Mouse (Mus musculus): ENCODE measurements around the gene Slc35c2.

Slc35c2 gene

GRCm38 (mm10) chr2:165297429-165297828 lies 9.8 kb upstream of the Slc35c2 start:
- no peak for TF ChIP-seq GATA4 (IDR thresholded peaks at IDR 0.05; ENCODE audit: insufficient replicate concordance, low read length)

GRCm38 (mm10) chr2:165296571-165296970 lies 8.9 kb upstream of the Slc35c2 start:
- no peak for TF ChIP-seq GATA4 (IDR thresholded peaks at IDR 0.05; ENCODE audit: insufficient replicate concordance, low read length)

- no peak for TF ChIP-seq GATA4 (IDR thresholded peaks at IDR 0.05; ENCODE audit: insufficient replicate concordance, low read length)
These were observed 804 bp upstream of the Slc35c2 start for GRCm38 (mm10) chr2:165288315-165289031.

- no peak for TF ChIP-seq GATA4 (IDR thresholded peaks at IDR 0.05; ENCODE audit: insufficient replicate concordance, low read length)
These were observed 1.1 kb downstream of the Slc35c2 start for GRCm38 (mm10) chr2:165286361-165287201.

GRCm38 (mm10) chr2:165285621-165286020 lies 2.0 kb downstream of the Slc35c2 start:
- no peak for TF ChIP-seq GATA4 (IDR thresholded peaks at IDR 0.05; ENCODE audit: insufficient replicate concordance, low read length)

GRCm38 (mm10) chr2:165285034-165285433 lies 2.6 kb downstream of the Slc35c2 start:
- no peak for TF ChIP-seq GATA4 (IDR thresholded peaks at IDR 0.05; ENCODE audit: insufficient replicate concordance, low read length)

DNA sequence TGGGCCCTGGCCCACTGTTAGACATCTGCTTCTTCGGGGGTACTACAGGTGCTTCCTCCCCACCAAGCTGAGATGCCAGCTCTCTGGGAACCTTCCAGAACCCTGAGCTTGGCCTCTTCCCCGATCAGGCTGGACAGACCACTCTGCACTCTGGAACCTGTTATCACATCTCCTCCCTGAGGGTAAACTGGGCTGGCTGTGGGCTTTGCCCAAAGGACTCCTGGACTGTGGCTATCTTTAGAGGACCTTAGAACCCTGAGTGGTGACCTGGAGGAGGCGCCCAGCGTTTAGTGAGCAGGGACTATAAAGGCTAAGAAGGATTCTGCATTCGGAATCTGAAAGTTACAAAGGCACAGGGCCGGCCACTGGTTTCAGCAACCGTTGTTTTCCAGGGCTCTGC lies 3.3 kb downstream of the Slc35c2 start:
- no peak for TF ChIP-seq GATA4 (IDR thresholded peaks at IDR 0.05; ENCODE audit: insufficient replicate concordance, low read length)

- TF ChIP-seq GATA4 (IDR thresholded peaks at IDR 0.05; ENCODE audit: insufficient replicate concordance, low read length) = no peak
These were observed 4.0 kb downstream of the Slc35c2 start for GRCm38 (mm10) chr2:165283644-165284043.

- no peak for TF ChIP-seq GATA4 (IDR thresholded peaks at IDR 0.05; ENCODE audit: insufficient replicate concordance, low read length)
These were observed 5.8 kb downstream of the Slc35c2 start for GRCm38 (mm10) chr2:165281779-165282311.

DNA sequence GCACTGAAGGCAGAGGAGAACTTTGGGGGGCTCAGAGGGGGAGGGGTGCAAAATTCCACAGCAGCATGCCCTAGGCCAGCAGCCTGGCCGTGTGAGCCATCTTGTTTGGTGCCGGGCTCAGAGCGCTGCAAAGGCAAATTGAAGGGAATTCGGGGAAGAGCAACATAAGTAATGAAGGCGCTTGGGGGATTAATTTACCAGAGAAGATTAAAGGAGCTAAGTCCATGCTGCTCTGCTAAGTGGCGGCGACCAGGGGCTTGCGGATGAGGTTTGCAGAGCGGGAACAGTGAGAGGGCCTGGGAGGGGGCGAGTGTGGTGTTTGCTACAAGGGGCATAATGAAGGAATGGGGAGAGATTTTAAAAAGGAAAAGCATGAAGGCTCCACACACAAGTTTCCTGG lies 8.3 kb downstream of the Slc35c2 start:
- TF ChIP-seq GATA4 (IDR thresholded peaks at IDR 0.05; ENCODE audit: insufficient replicate concordance, low read length) = no peak

DNA sequence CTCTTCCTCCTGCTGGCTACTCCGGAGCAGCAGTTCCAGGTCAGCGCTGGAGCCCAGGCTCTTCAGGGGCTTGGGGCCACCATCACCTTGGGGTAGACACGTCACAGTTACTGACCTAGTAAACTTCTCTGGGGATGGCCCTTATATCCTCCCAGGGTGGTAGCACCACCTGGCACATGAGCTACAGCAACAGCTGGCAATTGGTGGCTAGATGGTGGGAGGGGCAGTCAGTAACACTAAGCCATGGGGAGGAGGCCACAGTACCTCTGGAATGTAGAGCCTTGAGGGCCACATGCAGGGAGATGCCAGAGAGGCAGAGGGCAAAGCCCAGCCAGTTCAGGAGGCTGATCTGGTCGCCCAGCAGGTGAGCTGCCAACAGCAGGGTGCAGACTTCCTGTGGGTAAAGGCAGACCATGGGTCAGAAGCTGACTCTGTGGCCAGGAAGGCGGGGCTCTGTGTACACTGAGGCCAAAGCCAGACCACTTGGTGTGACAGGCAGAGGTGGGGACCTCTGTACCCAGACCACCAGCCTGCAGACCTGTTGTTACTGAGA lies 10.4 kb downstream of the Slc35c2 start:
- no peak for TF ChIP-seq GATA4 (IDR thresholded peaks at IDR 0.05; ENCODE audit: insufficient replicate concordance, low read length)

- TF ChIP-seq GATA4 (IDR thresholded peaks at IDR 0.05; ENCODE audit: insufficient replicate concordance, low read length) = no peak
These were observed 11.8 kb downstream of the Slc35c2 start for GRCm38 (mm10) chr2:165275824-165276223.

GRCm38 (mm10) chr2:165275124-165275640 lies 12.5 kb downstream of the Slc35c2 start:
- TF ChIP-seq GATA4 (IDR thresholded peaks at IDR 0.05; ENCODE audit: insufficient replicate concordance, low read length) = no peak

DNA sequence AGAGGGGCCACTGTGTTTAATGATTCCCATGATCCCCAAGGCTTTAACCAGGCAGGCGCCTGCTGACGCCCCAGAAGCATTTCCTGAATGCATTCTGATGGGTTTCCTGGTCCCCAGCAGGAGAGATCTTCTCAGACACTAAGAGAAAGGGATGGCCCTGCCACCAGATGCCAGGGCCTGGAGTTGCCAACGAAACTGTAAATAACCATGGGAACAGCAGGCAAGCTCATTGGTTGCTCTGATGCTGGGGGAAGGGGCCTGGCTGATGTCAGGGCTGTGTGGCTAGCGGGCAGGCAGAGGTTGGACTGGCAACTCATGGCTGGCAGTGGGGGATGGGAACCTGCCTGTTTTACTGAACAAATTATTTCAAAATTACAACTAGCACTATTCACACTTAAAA lies 14.1 kb downstream of the Slc35c2 start:
- TF ChIP-seq GATA4 (IDR thresholded peaks at IDR 0.05; ENCODE audit: insufficient replicate concordance, low read length) = no peak

GRCm38 (mm10) chr2:165271326-165271725 lies 16.3 kb downstream of the Slc35c2 start:
- TF ChIP-seq GATA4 (IDR thresholded peaks at IDR 0.05; ENCODE audit: insufficient replicate concordance, low read length) = no peak

All from liver, adult (tissue).